Mouse (Mus musculus): ENCODE data around the gene Fos.

The Fos gene

GRCm38 (mm10) chr12:85487545-85488141 is 14.0 kb downstream of the Fos start:
- no peak overlapping the region; the same call in 1 of the 2 replicates for H3K4me3 ChIP-seq (replicated peaks; ENCODE audit: low read length)
- peak; percentile 52 for TF ChIP-seq CTCF (conservative IDR thresholded peaks at IDR 0.05; ENCODE audit: low read length)
- no peak for TF ChIP-seq POU5F1 (IDR thresholded peaks at IDR 0.05; ENCODE audit: borderline replicate concordance, low read length)
- H3K4me1 ChIP-seq (replicated peaks; ENCODE audit: low read depth, low read length) = peaks cover 32% of the 10 kb centered on the region
- H3K27me3 ChIP-seq (ENCODE audit: insufficient read depth, low read length) = peaks cover 38% of the 10 kb centered on the region
- no peaks in the 10 kb centered on the region for H3K9me3 ChIP-seq (ENCODE audit: low read length)
- no peaks in the 10 kb centered on the region for H3K36me3 ChIP-seq (ENCODE audit: insufficient read depth, low read length)

GRCm38 (mm10) chr12:85489232-85489886 is 15.7 kb downstream of the Fos start:
- H3K36me3 ChIP-seq (ENCODE audit: insufficient read depth, low read length) = no peaks in the 10 kb centered on the region
- H3K27me3 ChIP-seq (ENCODE audit: insufficient read depth, low read length) = peaks cover 41% of the 10 kb centered on the region
- H3K4me3 ChIP-seq (replicated peaks; ENCODE audit: low read length) = no peak overlapping the region
- TF ChIP-seq CTCF (conservative IDR thresholded peaks at IDR 0.05; ENCODE audit: low read length) (no peak), POU5F1 (IDR thresholded peaks at IDR 0.05; ENCODE audit: borderline replicate concordance, low read length) (no peak), NANOG (IDR thresholded peaks at IDR 0.05; ENCODE audit: borderline replicate concordance, low read length) (no peak)
- H3K4me1 ChIP-seq (replicated peaks; ENCODE audit: low read depth, low read length) = peaks cover 32% of the 10 kb centered on the region
- no peaks in the 10 kb centered on the region for H3K9me3 ChIP-seq (ENCODE audit: low read length)

- H3K9me3 ChIP-seq (ENCODE audit: low read length) = no peaks in the 10 kb centered on the region
- peaks cover 41% of the 10 kb centered on the region for H3K27me3 ChIP-seq (ENCODE audit: insufficient read depth, low read length)
- peaks cover 32% of the 10 kb centered on the region for H3K4me1 ChIP-seq (replicated peaks; ENCODE audit: low read depth, low read length)
- TF ChIP-seq CTCF (conservative IDR thresholded peaks at IDR 0.05; ENCODE audit: low read length) = no peak
- TF ChIP-seq POU5F1 (IDR thresholded peaks at IDR 0.05; ENCODE audit: borderline replicate concordance, low read length) = no peak
- no peak for TF ChIP-seq NANOG (IDR thresholded peaks at IDR 0.05; ENCODE audit: borderline replicate concordance, low read length)
- no peaks in the 10 kb centered on the region for H3K36me3 ChIP-seq (ENCODE audit: insufficient read depth, low read length)
- H3K4me3 ChIP-seq (replicated peaks; ENCODE audit: low read length) = no peak overlapping the region
Measured at GRCm38 (mm10) chr12:85490096-85490820, 16.6 kb downstream of the Fos start.

- H3K9me3 ChIP-seq (ENCODE audit: low read length) = no peaks in the 10 kb centered on the region
- TF ChIP-seq NANOG (IDR thresholded peaks at IDR 0.05; ENCODE audit: borderline replicate concordance, low read length) (no peak), POU5F1 (IDR thresholded peaks at IDR 0.05; ENCODE audit: borderline replicate concordance, low read length) (no peak), CTCF (conservative IDR thresholded peaks at IDR 0.05; ENCODE audit: low read length) (no peak)
- H3K27me3 ChIP-seq (ENCODE audit: insufficient read depth, low read length) = peaks cover 41% of the 10 kb centered on the region
- H3K4me3 ChIP-seq (replicated peaks; ENCODE audit: low read length) = no peak overlapping the region
- peaks cover 27% of the 10 kb centered on the region for H3K4me1 ChIP-seq (replicated peaks; ENCODE audit: low read depth, low read length)
- no peaks in the 10 kb centered on the region for H3K36me3 ChIP-seq (ENCODE audit: insufficient read depth, low read length)
Measured at GRCm38 (mm10) chr12:85490991-85491390, 17.3 kb downstream of the Fos start.

- peaks cover 16% of the 10 kb centered on the region for H3K4me1 ChIP-seq (replicated peaks; ENCODE audit: low read depth, low read length)
- no peaks in the 10 kb centered on the region for H3K9me3 ChIP-seq (ENCODE audit: low read length)
- no peaks in the 10 kb centered on the region for H3K36me3 ChIP-seq (ENCODE audit: insufficient read depth, low read length)
- no peak overlapping the region for H3K4me3 ChIP-seq (replicated peaks; ENCODE audit: low read length)
- TF ChIP-seq NANOG (IDR thresholded peaks at IDR 0.05; ENCODE audit: borderline replicate concordance, low read length) (no peak), CTCF (conservative IDR thresholded peaks at IDR 0.05; ENCODE audit: low read length) (peak; percentile 54)
- H3K27me3 ChIP-seq (ENCODE audit: insufficient read depth, low read length) = peaks cover 31% of the 10 kb centered on the region
Measured at GRCm38 (mm10) chr12:85492084-85492645, 18.5 kb downstream of the Fos start.

- H3K9me3 ChIP-seq (ENCODE audit: low read length) = peaks cover under 1% of the 10 kb centered on the region; the same call in 1 of the 2 replicates
- 0 out of 2 replicates have a peak, but pooled peaks cover 3% of the 10 kb centered on the region for H3K27me3 ChIP-seq (ENCODE audit: insufficient read depth, low read length)
- peaks cover 15% of the 10 kb centered on the region for H3K4me1 ChIP-seq (replicated peaks; ENCODE audit: low read depth, low read length)
- TF ChIP-seq NANOG (IDR thresholded peaks at IDR 0.05; ENCODE audit: borderline replicate concordance, low read length) (no peak), POU5F1 (IDR thresholded peaks at IDR 0.05; ENCODE audit: borderline replicate concordance, low read length) (no peak), CTCF (conservative IDR thresholded peaks at IDR 0.05; ENCODE audit: low read length) (no peak)
- H3K4me3 ChIP-seq (replicated peaks; ENCODE audit: low read length) = no peak overlapping the region
- H3K36me3 ChIP-seq (ENCODE audit: insufficient read depth, low read length) = no peaks in the 10 kb centered on the region
Measured at GRCm38 (mm10) chr12:85496336-85496735, 22.6 kb downstream of the Fos start.

GRCm38 (mm10) chr12:85496755-85497154 is 23.1 kb downstream of the Fos start:
- Histone ChIP-seq H3K36me3 (ENCODE audit: insufficient read depth, low read length) (no peaks in the 10 kb centered on the region), H3K27me3 (ENCODE audit: insufficient read depth, low read length) (0 out of 2 replicates have a peak, but pooled peaks cover 3% of the 10 kb centered on the region), H3K4me1 (replicated peaks; ENCODE audit: low read depth, low read length) (peaks cover 15% of the 10 kb centered on the region), H3K4me3 (replicated peaks; ENCODE audit: low read length) (no peak overlapping the region), H3K9me3 (ENCODE audit: low read length) (peaks cover 5% of the 10 kb centered on the region)
- TF ChIP-seq CTCF (conservative IDR thresholded peaks at IDR 0.05; ENCODE audit: low read length) = peak; percentile 71
- TF ChIP-seq NANOG (IDR thresholded peaks at IDR 0.05; ENCODE audit: borderline replicate concordance, low read length) = no peak
- no peak for TF ChIP-seq POU5F1 (IDR thresholded peaks at IDR 0.05; ENCODE audit: borderline replicate concordance, low read length)
